Mouse (Mus musculus) ES-E14 (cell line): ENCODE results near the gene Vps11. TPM values are rescaled to one million over a fixed set of nuclear protein-coding genes. Genes with fewer than 3 reads are reported as not detected.

ENCODE experiments used
- DNase-seq: peaks from one replicate; pipeline ENCODE4 v3.0.0-alpha.2; 2013; ENCODE audit warnings: low read depth, low spot score
- H3K27ac ChIP-seq: 2 replicates; pipeline ENCODE4 v1.5.1; 2012; ENCODE audit warnings: low read depth, mild to moderate bottlenecking, low read length, moderate library complexity, mixed read lengths; ENCODE audit not compliant: poor library complexity, insufficient read depth, severe bottlenecking
- H3K36me3 ChIP-seq: 2 replicates; pipeline ENCODE4 v1.6.1; 2012; ENCODE audit warnings: mild to moderate bottlenecking, low read length, moderate library complexity, mixed read lengths; ENCODE audit not compliant: control insufficient read depth, poor library complexity, insufficient read depth, severe bottlenecking
- H3K4me1 ChIP-seq, 2 experiments: fragments of 150-350 bp in 1 of 2; sonication (generic) in 1 of 2; 2 replicates each; pipeline ENCODE4 v1.6.1; 2012; ENCODE audit warnings: low read length in 2 of 2, mild to moderate bottlenecking in 1 of 2, mixed read lengths in 1 of 2; ENCODE audit not compliant: control insufficient read depth in 2 of 2, insufficient read depth in 2 of 2, poor library complexity in 1 of 2
- H3K4me3 ChIP-seq, 2 experiments: fragments of 150-350 bp in 1 of 2; sonication (generic) in 1 of 2; 2 replicates each; pipeline ENCODE4 v1.5.1; 2012; ENCODE audit warnings: low read length in 2 of 2, low read depth in 1 of 2, mild to moderate bottlenecking in 1 of 2, mixed read lengths in 1 of 2; ENCODE audit not compliant: insufficient read depth in 1 of 2, poor library complexity in 1 of 2, severe bottlenecking in 1 of 2
- H3K9ac ChIP-seq: 2 replicates; pipeline ENCODE4 v1.6.1; 2012; ENCODE audit warnings: low read depth, mild to moderate bottlenecking, low read length, mixed read lengths; ENCODE audit not compliant: poor library complexity, insufficient read depth, severe bottlenecking
- H3K9me3 ChIP-seq: fragments of 150-350 bp; sonication (generic); 2 replicates; pipeline ENCODE4 v1.6.1; 2012; ENCODE audit warnings: low read depth, mild to moderate bottlenecking, low read length; ENCODE audit not compliant: control insufficient read depth, insufficient read depth
- CHD2 ChIP-seq: IDR thresholded peaks from 2 replicates; pipeline ENCODE4 v1.6.1; 2014; ENCODE audit warnings: mild to moderate bottlenecking, low read depth, low read length, inconsistent platforms
- HCFC1 ChIP-seq: IDR thresholded peaks from 2 replicates; pipeline ENCODE4 v1.6.1; 2012; ENCODE audit warnings: low read length, inconsistent platforms, borderline replicate concordance; ENCODE audit not compliant: insufficient read depth
- MAFK ChIP-seq: IDR thresholded peaks from 2 replicates; pipeline ENCODE4 v1.6.1; 2014; ENCODE audit warnings: mild to moderate bottlenecking, low read depth, low read length, inconsistent platforms; ENCODE audit not compliant: insufficient read depth
- ZC3H11A ChIP-seq: IDR thresholded peaks from 2 replicates; pipeline ENCODE4 v1.6.1; 2012; ENCODE audit warnings: low read depth, mild to moderate bottlenecking, inconsistent platforms, low read length, borderline replicate concordance
- ZNF384 ChIP-seq: IDR thresholded peaks from 2 replicates; pipeline ENCODE4 v1.6.1; 2012; ENCODE audit warnings: low read depth, low read length, inconsistent platforms
- in situ Hi-C, 2 experiments: fragments of 600-800 bp; cut with MboI; formaldehyde crosslinking; loops; one replicate each; pipeline ENCODE4 v1.15.1; 2025; ENCODE audit warnings: low sequenced_read_pairs in 2 of 2, inconsistent platforms in 1 of 2; ENCODE audit not compliant: unreplicated experiment in 2 of 2
- total RNA-seq: library from RNA; depleted of rRNA; stranded (reverse); fragments of 300-350 nt; gene quantifications from 2 replicates; pipeline ENCODE4 v1.2.3, GENCODE M21; 2012

Gene Vps11
- total RNA-seq, 1 experiment, result 35.0 TPM

- in situ Hi-C loops, result no loop called here
- no peak overlapping the region for H3K9ac ChIP-seq
- no peaks in the 10 kb centered on the region for H3K4me1 ChIP-seq
- H3K36me3 ChIP-seq, result peaks cover 37% of the 10 kb centered on the region
- H3K9me3 ChIP-seq, result no peaks in the 10 kb centered on the region
- no peak overlapping the region for H3K4me3 ChIP-seq
- TF ChIP-seq CHD2 (no peak), ZC3H11A (no peak), ZNF384 (no peak), HCFC1 (no peak), MAFK (no peak)
- DNase-seq, result no peak
- no peak overlapping the region for H3K27ac ChIP-seq
Measured at GRCm38 (mm10) chr9:44391466-44391865, 30.0 kb upstream of the Vps11 start.

GRCm38 (mm10) chr9:44389273-44389672, 27.8 kb upstream of the Vps11 start:
- no peak for DNase-seq

GRCm38 (mm10) chr9:44387221-44387620, 25.8 kb upstream of the Vps11 start:
- in situ Hi-C loops, result no loop called here
- Histone ChIP-seq H3K4me3 (no peak overlapping the region), H3K36me3 (peaks cover 64% of the 10 kb centered on the region), H3K27ac (no peak overlapping the region), H3K9me3 (no peaks in the 10 kb centered on the region), H3K9ac (no peak overlapping the region), H3K4me1 (peaks cover 0 to 5% of the 10 kb centered on the region in 2 experiments; a peak in 1 of 4 replicates)
- DNase-seq, result no peak
- TF ChIP-seq ZC3H11A (no peak), HCFC1 (no peak), ZNF384 (no peak), MAFK (no peak), CHD2 (no peak)

More at GRCm38 (mm10) chr9:44389273-44389672, 27.8 kb upstream of the Vps11 start:
- TF ChIP-seq ZC3H11A (no peak), CHD2 (no peak), ZNF384 (no peak), MAFK (no peak), HCFC1 (no peak)
- Histone ChIP-seq H3K4me3 (no peak overlapping the region), H3K9ac (no peak overlapping the region), H3K27ac (no peak overlapping the region), H3K9me3 (no peaks in the 10 kb centered on the region), H3K36me3 (peaks cover 54% of the 10 kb centered on the region), H3K4me1 (peaks cover 0 to 2% of the 10 kb centered on the region in 2 experiments; a peak in 1 of 4 replicates)
- in situ Hi-C loops, result no loop called here

GRCm38 (mm10) chr9:44384596-44384995, 23.1 kb upstream of the Vps11 start:
- Histone ChIP-seq H3K9me3 (no peaks in the 10 kb centered on the region), H3K4me3 (no peak overlapping the region), H3K36me3 (peaks cover 68% of the 10 kb centered on the region), H3K4me1 (peaks cover 0 to 8% of the 10 kb centered on the region in 2 experiments; a peak in 1 of 4 replicates), H3K9ac (no peak overlapping the region), H3K27ac (no peak overlapping the region)
- in situ Hi-C loops, result no loop called here
- no peak for DNase-seq
- no peak for TF ChIP-seq ZNF384
- no peak for TF ChIP-seq MAFK
- TF ChIP-seq HCFC1, result no peak
- no peak for TF ChIP-seq CHD2

- H3K9ac ChIP-seq, result peak overlapping the region; percentile 92
- peaks cover 31% of the 10 kb centered on the region for H3K36me3 ChIP-seq
- no peaks in the 10 kb centered on the region for H3K9me3 ChIP-seq
- H3K4me1 ChIP-seq, result peaks cover 7 to 8% of the 10 kb centered on the region in 2 experiments; a peak in 2 of 4 replicates
- no peak for TF ChIP-seq ZC3H11A
- H3K27ac ChIP-seq, result peak overlapping the region; percentile 48; the same call in 1 of the 2 replicates
- H3K4me3 ChIP-seq, result peak overlapping the region; percentile 88 to 93
- no peak for DNase-seq
- in situ Hi-C loops, result no loop called here
Measured at GRCm38 (mm10) chr9:44379862-44380261, 18.4 kb upstream of the Vps11 start.
